Mouse (Mus musculus) hindbrain, embryonic 15.5 days (tissue): ENCODE results near the gene Bean1. TPM values are rescaled to one million over a fixed set of nuclear protein-coding genes. Genes with fewer than 3 reads are reported as not detected.
"Not testable (repeated sequence)": the region's sequence is repeated elsewhere in the genome, so short reads cannot be mapped to it uniquely, and the experiment has no call there.

ENCODE experiments used
- ATAC-seq: fragments of 200-750 bp; cut with Nextera tagmentation; 2 replicates; pipeline ENCODE4 v1.8.0; 2017; ENCODE audit warnings: low read depth, moderate number of reproducible peaks, moderate TSS enrichment; ENCODE audit not compliant: low FRiP score
- H3K27ac ChIP-seq: fragments of 300-500 bp; sonication (generic); replicated peaks from 2 replicates; pipeline ENCODE4 v1.5.1; 2015; ENCODE audit warnings: mild to moderate bottlenecking, inconsistent platforms
- H3K27me3 ChIP-seq: fragments of 300-500 bp; sonication (generic); 2 replicates; pipeline ENCODE4 v1.6.1; 2015; ENCODE audit warnings: control low read depth, inconsistent platforms
- H3K36me3 ChIP-seq: fragments of 300-500 bp; sonication (generic); 2 replicates; pipeline ENCODE4 v1.6.1; 2015; ENCODE audit warnings: control low read depth, inconsistent platforms
- H3K4me1 ChIP-seq: fragments of 300-500 bp; sonication (generic); replicated peaks from 2 replicates; pipeline ENCODE4 v1.6.1; 2015; ENCODE audit warnings: control low read depth, inconsistent platforms
- H3K4me2 ChIP-seq: fragments of 300-500 bp; sonication (generic); 2 replicates; pipeline ENCODE4 v1.6.1; 2015; ENCODE audit warnings: moderate library complexity, mild to moderate bottlenecking, inconsistent platforms
- H3K4me3 ChIP-seq: fragments of 300-500 bp; sonication (generic); 2 replicates; pipeline ENCODE4 v1.5.1; 2015; ENCODE audit warnings: mild to moderate bottlenecking, inconsistent platforms
- H3K9ac ChIP-seq: fragments of 300-500 bp; sonication (generic); 2 replicates; pipeline ENCODE4 v1.6.1; 2015; ENCODE audit warnings: inconsistent platforms
- H3K9me3 ChIP-seq: fragments of 300-500 bp; sonication (generic); 2 replicates; pipeline ENCODE4 v1.6.1; 2016; ENCODE audit warnings: control low read depth, inconsistent platforms
- WGBS: fragments of 180-500 bp; shearing (Covaris S2); methylation state at CpG from one replicate; pipeline ENCODE4 v1.1.7; 2015; 5-methylcytosine and 5-hydroxymethylcytosine counted together
- polyA plus RNA-seq: library from polyadenylated mRNA; unstranded; fragments of >200 nt; fragmentation: Nextera tagmentation; extraction: Ambion mirVana; gene quantifications from 2 replicates; pipeline ENCODE4 v1.2.1, GENCODE M21; 2015

Gene Bean1
- polyA plus RNA-seq, 1 experiment from 2014 or later = 7.4 TPM

DNA sequence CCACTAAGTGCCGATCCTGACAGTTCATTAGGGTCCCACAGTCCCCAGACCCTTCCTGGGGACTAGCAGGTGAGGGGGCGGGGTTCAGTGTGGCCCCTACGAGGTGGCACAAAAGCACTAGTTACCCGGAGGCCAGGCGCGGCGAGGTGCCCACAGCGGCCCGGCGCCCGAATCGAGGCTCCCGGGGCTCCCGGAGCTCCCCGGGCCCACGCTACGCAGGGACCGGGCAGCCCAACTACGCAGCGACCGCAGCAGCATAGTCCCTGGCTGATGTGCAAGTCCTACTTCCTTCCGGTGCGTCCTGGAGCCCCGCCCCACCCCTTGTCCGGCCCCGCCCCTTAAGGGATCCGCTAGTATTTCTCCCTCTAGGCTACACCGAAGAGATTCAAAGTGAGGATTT is 78.0 kb downstream of the Bean1 start, which contains the start of gene Tk2:
Tk2 (minus strand) TSS at position 283 of the 400 bp plus-strand sequence.
- peaks cover 32% of the 10 kb centered on the region for H3K4me1 ChIP-seq
- 0 out of 2 replicates have a peak, but pooled peaks cover 5% of the 10 kb centered on the region for H3K36me3 ChIP-seq
- H3K27me3 ChIP-seq = no peaks in the 10 kb centered on the region
- H3K9me3 ChIP-seq = no peaks in the 10 kb centered on the region
- H3K4me3 ChIP-seq = peak within 1 kb of the TSS; percentile 84
- peak within 1 kb of the TSS; percentile 86 for H3K4me2 ChIP-seq
- peak within 1 kb of the TSS; percentile 72 for H3K27ac ChIP-seq
- WGBS = under 1% methylated on average over 28 of the region's 28 CpGs
- peak within 1 kb of the TSS; percentile 81 for H3K9ac ChIP-seq
- peak; percentile 94 for ATAC-seq

DNA sequence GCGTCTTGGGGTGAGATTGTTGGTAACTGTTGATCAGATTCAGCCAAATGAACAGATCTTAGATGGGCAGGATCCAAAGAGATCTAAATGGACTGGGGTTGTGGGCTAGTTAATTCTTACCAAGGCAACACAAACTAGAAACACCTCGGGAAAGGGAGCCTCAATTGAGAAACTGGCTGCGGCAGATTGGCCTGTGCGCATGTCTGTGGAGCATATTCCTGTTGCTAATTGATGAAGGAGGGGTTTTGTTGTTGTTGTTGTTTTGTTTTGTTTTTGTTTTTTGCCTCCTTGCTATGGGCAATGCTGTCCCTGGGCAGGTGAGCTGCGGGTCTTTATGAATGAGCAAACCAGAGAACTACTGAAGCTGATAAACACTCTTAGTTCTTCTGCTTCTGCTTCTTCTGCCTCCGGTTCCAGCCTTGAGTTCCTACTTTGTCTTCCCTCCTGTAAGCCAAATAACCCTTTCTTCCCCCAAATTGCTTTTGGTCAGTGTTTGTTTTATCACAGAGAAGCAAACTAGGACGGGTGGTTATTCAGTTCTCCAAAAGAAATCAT is 79.3 kb downstream of the Bean1 start:
- no peak overlapping the region for H3K4me2 ChIP-seq
- no peak overlapping the region for H3K27ac ChIP-seq
- no peak overlapping the region for H3K9ac ChIP-seq
- H3K4me3 ChIP-seq = no peak overlapping the region
- H3K4me1 ChIP-seq = peaks cover 32% of the 10 kb centered on the region
- H3K36me3 ChIP-seq = 0 out of 2 replicates have a peak, but pooled peaks cover 4% of the 10 kb centered on the region
- 90% methylated on average over 7 of the region's 7 CpGs for WGBS
- H3K9me3 ChIP-seq = no peaks in the 10 kb centered on the region
- no peak for ATAC-seq
- no peaks in the 10 kb centered on the region for H3K27me3 ChIP-seq

DNA sequence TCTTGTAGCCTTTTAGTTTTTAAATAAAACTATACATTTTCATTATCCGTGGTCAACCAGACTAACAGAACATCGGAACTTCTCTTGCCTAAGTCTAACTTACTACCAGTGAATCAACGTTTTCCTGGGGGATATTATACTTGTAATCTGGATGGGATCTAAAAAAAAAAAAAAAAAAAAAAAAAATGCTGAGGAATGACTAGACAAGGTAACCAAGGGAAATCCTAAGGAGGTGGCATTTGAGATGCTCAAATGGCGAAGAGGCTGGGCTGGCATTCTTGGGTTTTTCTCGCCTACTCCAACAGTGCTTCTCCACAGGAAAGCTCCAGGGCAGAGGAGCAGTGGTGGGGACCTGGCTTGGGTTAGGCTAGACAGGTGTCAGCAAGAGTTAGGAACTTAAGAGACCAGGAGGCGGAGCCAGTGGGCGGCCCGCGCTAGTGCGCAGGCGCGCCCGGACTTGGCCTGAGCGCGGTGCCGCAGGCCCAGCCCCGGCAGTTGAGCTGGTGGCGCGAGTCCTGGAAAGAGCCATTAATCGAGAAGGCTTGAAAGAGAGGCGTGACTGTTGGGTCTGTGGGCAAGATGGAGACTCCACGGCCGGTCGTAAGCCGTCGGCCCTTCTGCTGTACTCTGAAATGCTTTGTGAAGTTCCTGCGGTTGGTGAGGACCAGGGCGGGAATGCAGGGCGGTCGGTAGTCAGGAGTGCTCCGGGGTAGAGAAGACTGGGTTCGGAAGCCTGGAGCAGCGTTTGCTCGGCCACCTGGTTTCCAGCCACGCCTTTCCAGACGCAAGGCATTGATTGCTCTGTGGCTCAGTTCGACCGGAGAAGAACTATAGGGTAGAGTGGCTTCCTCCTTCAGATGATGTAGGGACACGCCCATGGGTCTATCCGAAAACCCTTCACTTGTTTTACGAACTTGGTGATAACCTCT is 80.5 kb downstream of the Bean1 start, which contains the start of gene Cklf:
Cklf (plus strand) TSS at position 423 of the 929 bp plus-strand sequence.
- WGBS = 4% methylated on average over 41 of the region's 41 CpGs
- Histone ChIP-seq H3K27ac (peak within 1 kb of the TSS; percentile 76), H3K27me3 (no peaks in the 10 kb centered on the region), H3K4me1 (peaks cover 32% of the 10 kb centered on the region), H3K4me3 (peak within 1 kb of the TSS; percentile 70), H3K4me2 (peak within 1 kb of the TSS; percentile 82), H3K9ac (peak within 1 kb of the TSS; percentile 62), H3K36me3 (no peaks in the 10 kb centered on the region), H3K9me3 (no peaks in the 10 kb centered on the region)
- ATAC-seq = peak; percentile 84

DNA sequence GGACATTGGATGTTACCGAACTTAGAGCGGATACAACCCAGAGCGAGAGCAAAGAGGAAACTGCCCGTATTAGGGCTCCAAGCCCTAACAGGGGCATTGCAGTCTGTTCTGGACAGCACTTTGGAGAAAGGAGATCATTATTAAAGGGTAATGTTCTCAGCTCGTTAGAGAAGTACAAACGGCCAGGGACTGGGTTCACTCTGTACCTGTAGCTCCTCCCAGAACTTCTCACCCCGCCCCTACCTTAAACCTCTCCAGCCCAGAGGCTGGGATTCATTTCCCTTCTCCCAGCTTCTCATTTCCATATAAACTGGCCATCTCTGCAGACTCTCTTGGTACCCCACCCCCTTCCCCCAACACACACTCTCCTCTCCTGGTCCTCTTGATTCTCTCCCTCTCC is 81.2 kb downstream of the Bean1 start:
- peak overlapping the region; percentile 62 for H3K9ac ChIP-seq
- ATAC-seq = no peak

DNA sequence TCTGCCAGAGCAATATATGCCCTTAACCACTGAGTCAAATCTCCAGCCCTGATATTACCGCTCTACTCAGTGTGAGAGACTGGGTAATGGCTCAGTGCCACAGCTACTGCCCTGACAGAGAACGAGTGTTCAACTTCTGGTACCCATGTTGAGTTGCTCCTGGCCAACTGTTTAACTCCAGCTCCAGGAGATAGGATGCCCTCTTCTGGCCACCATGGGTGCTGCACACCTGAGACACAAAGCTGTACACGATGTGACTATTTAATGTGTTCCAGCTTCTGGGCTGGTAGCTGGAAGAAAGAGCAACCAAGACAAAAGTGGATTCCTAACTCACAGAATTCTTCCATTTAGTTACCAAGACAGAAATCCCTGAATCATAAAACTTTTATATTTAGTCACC is 82.8 kb downstream of the Bean1 start:
- Histone ChIP-seq H3K4me1 (peaks cover 15% of the 10 kb centered on the region), H3K4me3 (no peak overlapping the region), H3K9me3 (peaks cover 3% of the 10 kb centered on the region; the same call in 1 of the 2 replicates), H3K36me3 (peaks cover 8% of the 10 kb centered on the region), H3K9ac (no peak overlapping the region), H3K27ac (no peak overlapping the region), H3K4me2 (no peak overlapping the region), H3K27me3 (no peaks in the 10 kb centered on the region)
- WGBS = 89% methylated on average over 3 of the region's 3 CpGs
- ATAC-seq = no peak

More for the DNA sequence above, 81.2 kb downstream of the Bean1 start:
- H3K27me3 ChIP-seq = no peaks in the 10 kb centered on the region
- H3K27ac ChIP-seq = no peak overlapping the region
- peak overlapping the region; percentile 82 for H3K4me2 ChIP-seq
- H3K9me3 ChIP-seq = no peaks in the 10 kb centered on the region
- WGBS = 2% methylated on average over 7 of the region's 7 CpGs
- peak overlapping the region; percentile 70 for H3K4me3 ChIP-seq
- H3K4me1 ChIP-seq = peaks cover 31% of the 10 kb centered on the region
- no peaks in the 10 kb centered on the region for H3K36me3 ChIP-seq

DNA sequence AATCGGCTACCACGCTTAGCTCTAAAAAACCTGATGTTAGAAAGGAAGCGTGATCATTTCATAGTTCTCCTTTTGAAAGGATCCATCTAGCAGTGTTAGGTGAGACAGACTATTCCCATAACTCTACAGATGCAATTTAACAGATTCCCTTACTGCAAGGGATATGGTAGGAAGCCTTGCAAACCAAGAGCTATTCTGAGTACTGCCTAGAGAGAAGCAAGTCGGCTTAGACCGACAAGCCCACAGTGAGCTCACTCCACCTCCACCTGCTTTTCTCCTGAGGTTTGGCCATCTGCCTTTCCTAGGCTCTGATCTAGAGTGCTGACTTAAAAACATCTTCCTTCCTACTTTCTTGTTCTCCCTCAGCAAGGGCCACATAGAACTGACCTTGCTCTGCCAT is 91.6 kb downstream of the Bean1 start:
- H3K4me1 ChIP-seq, H3K9ac ChIP-seq, H3K4me2 ChIP-seq, ATAC-seq, H3K9me3 ChIP-seq, H3K4me3 ChIP-seq, H3K27me3 ChIP-seq, H3K27ac ChIP-seq: not testable (repeated sequence)
- 94% methylated on average over 5 of the region's 5 CpGs for WGBS
- peaks cover 27% of the 10 kb centered on the region for H3K36me3 ChIP-seq

DNA sequence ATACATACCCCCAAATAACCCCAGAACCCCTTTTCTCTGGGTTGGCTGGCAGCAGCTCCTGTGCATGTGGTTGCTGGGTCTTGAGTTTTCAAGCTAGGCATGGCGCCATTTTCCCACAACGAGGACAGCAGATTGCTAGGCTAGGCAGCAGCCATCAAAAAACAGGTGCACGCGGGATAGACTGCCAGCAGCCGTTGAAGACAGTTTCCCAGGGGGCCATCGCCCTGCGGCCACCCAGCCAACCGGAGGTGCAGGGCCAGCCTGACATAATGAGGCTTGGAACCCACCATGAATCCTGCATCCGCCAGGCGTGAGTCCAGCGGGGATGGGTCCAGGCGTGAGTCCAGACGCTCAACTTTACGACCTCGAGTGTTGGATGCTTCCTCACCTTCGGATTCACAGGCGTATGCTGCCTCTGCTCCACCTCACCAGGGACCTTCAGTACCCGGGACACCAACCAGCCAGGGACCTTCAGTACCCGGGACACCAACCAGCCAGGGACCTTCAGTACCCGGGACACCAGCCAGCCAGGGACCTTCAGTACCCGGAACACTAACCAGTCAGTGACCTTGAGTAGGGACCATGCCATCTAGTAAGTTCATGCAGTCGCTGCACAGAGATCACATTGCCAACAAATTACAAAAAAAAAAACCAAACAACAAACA is 94.2 kb downstream of the Bean1 start:
- not testable (repeated sequence) for H3K36me3 ChIP-seq, H3K4me2 ChIP-seq

DNA sequence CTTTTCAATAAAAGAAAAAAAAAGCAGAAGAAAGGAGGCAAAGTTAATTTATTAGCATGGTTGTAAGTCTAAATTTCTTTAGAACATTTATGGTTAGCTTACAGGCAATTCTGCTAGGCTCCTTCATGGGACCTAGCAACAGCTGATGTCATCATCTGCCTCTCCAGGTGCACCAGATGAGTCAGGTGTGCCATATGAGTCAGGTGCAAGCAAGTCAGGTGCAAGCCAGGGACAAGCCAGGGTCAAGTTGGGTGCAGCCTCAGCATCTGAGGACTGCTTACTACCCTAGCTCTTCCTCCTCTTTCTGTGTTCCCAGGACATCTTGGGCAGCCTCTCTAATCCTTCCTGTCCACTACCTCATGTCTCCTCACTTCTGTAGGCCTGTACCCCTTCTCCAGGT is 98.1 kb downstream of the Bean1 start:
- ATAC-seq = no peak
- H3K36me3 ChIP-seq = peaks cover 4% of the 10 kb centered on the region; the same call in 1 of the 2 replicates
- no peaks in the 10 kb centered on the region for H3K9me3 ChIP-seq
- no peak overlapping the region for H3K27ac ChIP-seq
- no peak overlapping the region for H3K9ac ChIP-seq
- H3K4me1 ChIP-seq = no peaks in the 10 kb centered on the region
- no peak overlapping the region for H3K4me2 ChIP-seq
- no peak overlapping the region for H3K4me3 ChIP-seq
- H3K27me3 ChIP-seq = no peaks in the 10 kb centered on the region

More for the DNA sequence above, 94.2 kb downstream of the Bean1 start:
- H3K9me3 ChIP-seq, H3K4me3 ChIP-seq, H3K4me1 ChIP-seq, H3K27me3 ChIP-seq, H3K9ac ChIP-seq, H3K27ac ChIP-seq, ATAC-seq: not testable (repeated sequence)
- 95% methylated on average over 22 of the region's 22 CpGs for WGBS

Other genes starting within 250 kb of the Bean1 start
- gene Cdh5, start 68.8 kb upstream of the Bean1 start, polyA plus RNA-seq = 16.4 and 16.7 TPM in 2 replicates
- gene Tk2, start 78.1 kb downstream of the Bean1 start, polyA plus RNA-seq = 48.2 and 49.6 TPM in 2 replicates
- gene Cklf, start 80.4 kb downstream of the Bean1 start, polyA plus RNA-seq = 35.7 TPM in 2 replicates
- gene Cmtm2a, start 122.7 kb downstream of the Bean1 start, polyA plus RNA-seq = not detected in 2 replicates
- gene Gm45711, start 139.6 kb downstream of the Bean1 start, polyA plus RNA-seq = not detected in 2 replicates
- gene Cmtm1, start 139.7 kb downstream of the Bean1 start, polyA plus RNA-seq = not detected in 2 replicates
- not detected in 2 replicates for gene Gm11020, start 151.1 kb downstream of the Bean1 start, polyA plus RNA-seq
- not detected in 2 replicates for gene Cmtm2b, start 151.8 kb downstream of the Bean1 start, polyA plus RNA-seq
- gene Cmtm3, start 169.0 kb downstream of the Bean1 start, polyA plus RNA-seq = 39.5 and 44.1 TPM in 2 replicates
- gene Cmtm4, start 225.4 kb downstream of the Bean1 start, polyA plus RNA-seq = 2.7 TPM in 2 replicates